Mouse (Mus musculus) forebrain, embryonic 14.5 days (tissue): ENCODE measurements at regions not wholly inside any gene's neighbourhood (a gene's known extent, or its start where the extent isn't known, plus 50 kb on each side); places are given as distances from the start of the nearest gene placed in this dataset.

Source experiments
- ATAC-seq: fragments of 200-750 bp; cut with Nextera tagmentation; 2 replicates; pipeline ENCODE4 v1.8.0; 2017; ENCODE audit warnings: mild to moderate bottlenecking, moderate library complexity
- DNase-seq: peaks from one replicate; pipeline ENCODE4 v3.0.0-alpha.2; 2015; ENCODE audit warnings: low spot score
- H3K27ac ChIP-seq: fragments of 300-500 bp; sonication (generic); 2 replicates; pipeline ENCODE4 v1.5.1; 2014; ENCODE audit warnings: low read depth, mild to moderate bottlenecking, control low read depth, low read length, moderate library complexity
- H3K27me3 ChIP-seq: fragments of 300-500 bp; sonication (generic); replicated peaks from 2 replicates; pipeline ENCODE4 v1.6.1; 2014; ENCODE audit warnings: low read length, control low read depth, mixed read lengths; ENCODE audit not compliant: control insufficient read depth, insufficient read depth
- H3K36me3 ChIP-seq: fragments of 300-500 bp; sonication (generic); 2 replicates; pipeline ENCODE4 v1.6.1; 2014; ENCODE audit warnings: low read length, control low read depth; ENCODE audit not compliant: control insufficient read depth, insufficient read depth
- H3K4me1 ChIP-seq: fragments of 300-500 bp; sonication (generic); 2 replicates; pipeline ENCODE4 v1.6.1; 2014; ENCODE audit warnings: antibody characterized with exemption, low read length, control low read depth; ENCODE audit not compliant: control insufficient read depth, insufficient read depth
- H3K4me2 ChIP-seq: fragments of 300-500 bp; sonication (generic); 2 replicates; pipeline ENCODE4 v1.6.1; 2014; ENCODE audit warnings: mild to moderate bottlenecking, control low read depth, low read length
- H3K4me3 ChIP-seq: fragments of 300-500 bp; sonication (generic); 2 replicates; pipeline ENCODE4 v1.5.1; 2014; ENCODE audit warnings: low read depth, low read length, control low read depth
- H3K9ac ChIP-seq: fragments of 300-500 bp; sonication (generic); 2 replicates; pipeline ENCODE4 v1.6.1; 2014; ENCODE audit warnings: mild to moderate bottlenecking, low read length, control low read depth, moderate library complexity
- H3K9me3 ChIP-seq: fragments of 300-500 bp; sonication (generic); replicated peaks from 2 replicates; pipeline ENCODE4 v1.6.1; 2016; ENCODE audit warnings: low read length, control low read depth, mixed read lengths; ENCODE audit not compliant: control insufficient read depth
- WGBS: fragments of 180-500 bp; shearing (Covaris S2); extraction: QIAGEN DNeasy Blood & Tissue Kit; methylation state at CpG from one replicate; pipeline ENCODE4 v1.1.7; 2014; 5-methylcytosine and 5-hydroxymethylcytosine counted together

DNA sequence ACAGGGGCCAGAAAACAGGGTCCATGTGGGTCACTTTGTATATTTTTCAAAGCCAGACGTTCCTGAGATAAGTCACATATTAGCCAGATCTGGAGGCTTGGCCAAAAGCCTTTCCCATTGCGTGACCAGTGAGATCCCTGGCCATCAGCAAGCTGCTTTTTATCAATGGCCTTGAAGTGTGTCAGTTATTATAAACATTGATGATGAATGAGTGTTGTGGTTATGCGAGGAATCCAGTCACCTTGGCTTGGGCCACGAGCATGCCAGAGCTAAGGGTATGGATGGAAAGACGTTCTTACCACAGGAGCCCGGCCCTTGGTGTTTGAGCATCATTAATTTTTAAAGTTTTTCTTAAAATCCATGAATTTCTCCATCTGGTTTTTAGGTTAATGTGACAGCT, 332.1 kb upstream of the Zfp637 start:
- Histone ChIP-seq H3K9me3 (no peaks in the 10 kb centered on the region), H3K4me2 (no peak overlapping the region), H3K27me3 (no peaks in the 10 kb centered on the region), H3K36me3 (no peaks in the 10 kb centered on the region), H3K4me3 (no peak overlapping the region), H3K9ac (no peak overlapping the region), H3K4me1 (no peaks in the 10 kb centered on the region), H3K27ac (no peak overlapping the region)
- ATAC-seq (no peak), DNase-seq (no peak)
- WGBS: 90% methylated on average over 6 of the region's 6 CpGs

DNA sequence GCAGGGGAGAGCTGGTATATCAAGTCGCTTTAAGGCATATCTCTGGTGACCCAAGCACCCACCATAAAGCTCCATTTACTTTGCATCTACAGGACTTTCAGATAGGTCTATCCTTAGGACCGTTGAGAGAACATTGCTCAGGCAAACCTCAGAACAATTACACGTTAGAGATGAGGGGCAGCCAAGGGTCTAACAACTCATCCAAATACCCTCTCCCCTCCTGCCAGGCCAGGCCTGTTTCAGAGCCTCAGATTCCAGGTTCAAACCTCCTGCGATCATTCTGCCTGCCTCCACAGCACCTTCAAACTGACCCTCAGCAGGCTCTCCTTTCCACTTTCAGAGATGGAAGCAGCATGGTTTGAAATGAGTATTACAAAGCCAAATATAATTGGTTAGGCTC, 331.0 kb upstream of the Zfp637 start:
- no peak overlapping the region for H3K4me3 ChIP-seq
- H3K36me3 ChIP-seq: no peaks in the 10 kb centered on the region
- DNase-seq (no peak), ATAC-seq (no peak)
- no peaks in the 10 kb centered on the region for H3K4me1 ChIP-seq
- no peak overlapping the region for H3K9ac ChIP-seq
- no peaks in the 10 kb centered on the region for H3K9me3 ChIP-seq
- no peaks in the 10 kb centered on the region for H3K27me3 ChIP-seq
- WGBS: 87% methylated on average over 4 of the region's 4 CpGs
- no peak overlapping the region for H3K27ac ChIP-seq
- no peak overlapping the region for H3K4me2 ChIP-seq

GRCm38 (mm10) chr6:117514831-117515230, 326.1 kb upstream of the Zfp637 start:
- H3K4me1 ChIP-seq: no peaks in the 10 kb centered on the region
- no peak overlapping the region for H3K27ac ChIP-seq
- H3K4me2 ChIP-seq: no peak overlapping the region
- 90% methylated on average over 5 of the region's 5 CpGs for WGBS
- DNase-seq (no peak), ATAC-seq (no peak)
- H3K27me3 ChIP-seq: no peaks in the 10 kb centered on the region
- no peak overlapping the region for H3K9ac ChIP-seq
- no peak overlapping the region for H3K4me3 ChIP-seq
- no peaks in the 10 kb centered on the region for H3K9me3 ChIP-seq
- no peaks in the 10 kb centered on the region for H3K36me3 ChIP-seq

GRCm38 (mm10) chr6:117516906-117517305, 324.1 kb upstream of the Zfp637 start:
- Histone ChIP-seq H3K27ac (no peak overlapping the region), H3K4me2 (no peak overlapping the region), H3K9ac (no peak overlapping the region), H3K36me3 (no peaks in the 10 kb centered on the region), H3K9me3 (no peaks in the 10 kb centered on the region), H3K27me3 (no peaks in the 10 kb centered on the region), H3K4me1 (no peaks in the 10 kb centered on the region), H3K4me3 (no peak overlapping the region)
- DNase-seq (no peak), ATAC-seq (no peak)
- WGBS: 87% methylated on average over 7 of the region's 7 CpGs

DNA sequence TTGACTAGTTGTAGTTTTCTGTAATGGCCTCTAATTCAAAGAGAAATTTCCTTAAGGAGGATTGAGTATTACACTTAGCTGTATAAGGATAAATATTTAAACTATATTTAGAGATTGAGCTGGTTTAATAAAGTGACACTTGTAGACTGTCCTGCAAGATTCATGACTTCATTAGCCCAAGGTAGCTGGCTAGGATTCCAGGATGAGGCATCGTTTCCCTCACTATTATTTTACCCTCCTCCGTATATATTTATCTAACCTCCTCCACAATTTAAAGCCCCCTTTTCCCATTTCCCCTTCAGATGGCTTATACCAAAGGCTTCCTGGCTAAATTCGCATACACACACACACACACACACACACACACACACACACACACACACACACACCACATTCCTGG, 322.0 kb upstream of the Zfp637 start:
- 84% methylated on average over 3 of the region's 3 CpGs for WGBS
- Histone ChIP-seq H3K9ac (no peak overlapping the region), H3K4me3 (no peak overlapping the region), H3K9me3 (no peaks in the 10 kb centered on the region), H3K4me2 (no peak overlapping the region), H3K27me3 (no peaks in the 10 kb centered on the region), H3K27ac (no peak overlapping the region), H3K36me3 (no peaks in the 10 kb centered on the region), H3K4me1 (no peaks in the 10 kb centered on the region)
- DNase-seq (no peak), ATAC-seq (no peak)

- Histone ChIP-seq H3K4me3 (no peak overlapping the region), H3K4me2 (no peak overlapping the region), H3K36me3 (no peaks in the 10 kb centered on the region), H3K9me3 (no peaks in the 10 kb centered on the region), H3K4me1 (no peaks in the 10 kb centered on the region), H3K9ac (no peak overlapping the region), H3K27me3 (no peaks in the 10 kb centered on the region), H3K27ac (no peak overlapping the region)
- 93% methylated on average over 1 of the region's 1 CpGs for WGBS
- DNase-seq (no peak), ATAC-seq (no peak)
Measured at GRCm38 (mm10) chr6:117519466-117519865, 321.5 kb upstream of the Zfp637 start.

- Histone ChIP-seq H3K4me1 (no peaks in the 10 kb centered on the region), H3K9me3 (no peaks in the 10 kb centered on the region), H3K9ac (no peak overlapping the region), H3K27ac (no peak overlapping the region), H3K36me3 (no peaks in the 10 kb centered on the region), H3K4me3 (no peak overlapping the region), H3K27me3 (no peaks in the 10 kb centered on the region), H3K4me2 (no peak overlapping the region)
- WGBS: 83% methylated on average over 22 of the region's 22 CpGs
- DNase-seq: no peak
- ATAC-seq: no peak
Measured at GRCm38 (mm10) chr6:117526161-117526935, 314.6 kb upstream of the Zfp637 start.

GRCm38 (mm10) chr6:117527526-117527925, 313.5 kb upstream of the Zfp637 start:
- Histone ChIP-seq H3K9me3 (no peaks in the 10 kb centered on the region), H3K4me1 (no peaks in the 10 kb centered on the region), H3K36me3 (no peaks in the 10 kb centered on the region), H3K27ac (no peak overlapping the region), H3K4me3 (no peak overlapping the region), H3K4me2 (no peak overlapping the region), H3K9ac (no peak overlapping the region), H3K27me3 (no peaks in the 10 kb centered on the region)
- no peak for ATAC-seq
- no peak for DNase-seq
- 94% methylated on average over 8 of the region's 8 CpGs for WGBS

DNA sequence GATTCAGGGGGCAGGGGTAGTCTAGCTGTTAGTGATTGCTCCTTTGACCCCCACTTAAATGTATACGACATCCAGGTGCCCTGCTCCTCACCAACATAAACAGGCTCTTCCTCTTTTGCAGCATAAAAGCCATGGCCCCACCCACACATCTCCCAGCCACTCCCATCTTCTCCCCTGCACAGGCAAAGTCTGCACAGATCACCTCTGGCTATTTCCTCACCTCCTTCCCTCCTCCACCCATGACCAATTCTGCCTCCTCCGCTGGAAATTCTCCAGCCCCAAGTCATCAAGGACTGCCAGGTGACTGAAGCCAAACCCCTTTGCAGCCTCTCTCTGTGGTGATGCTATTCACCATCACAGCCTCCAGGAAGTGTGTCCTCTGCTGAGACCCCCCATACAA, 306.8 kb upstream of the Zfp637 start:
- H3K4me1 ChIP-seq: no peaks in the 10 kb centered on the region
- no peak for ATAC-seq
- H3K36me3 ChIP-seq: no peaks in the 10 kb centered on the region
- H3K27me3 ChIP-seq: no peaks in the 10 kb centered on the region
- 78% methylated on average over 2 of the region's 2 CpGs for WGBS
- no peak overlapping the region for H3K4me2 ChIP-seq
- H3K9ac ChIP-seq: no peak overlapping the region
- H3K4me3 ChIP-seq: no peak overlapping the region
- no peak overlapping the region for H3K27ac ChIP-seq
- no peaks in the 10 kb centered on the region for H3K9me3 ChIP-seq
- no peak for DNase-seq
